Mouse (Mus musculus) erythroid progenitor cell, adult 5-6 weeks (primary cell): ENCODE results near the gene A630076J17Rik. TPM values are rescaled to one million over a fixed set of nuclear protein-coding genes. Genes with fewer than 3 reads are reported as not detected.

Source experiments
- ATAC-seq: replicated peaks from 2 replicates; pipeline ENCODE4 v1.8.0; 2016; ENCODE audit warnings: moderate number of reproducible peaks, mild to moderate bottlenecking, moderate TSS enrichment, inconsistent platforms; ENCODE audit not compliant: poor library complexity, low FRiP score, severe bottlenecking
- total RNA-seq, 2 experiments: library from RNA; stranded (forward) in 1 of 2; stranded (reverse) in 1 of 2; fragments of 150-400 nt in 1 of 2; fragments of 186-747, 209-891 nt in 1 of 2; gene quantifications; 2 replicates each; pipeline versions ENCODE4 v1.2.3 to v1.2.4; 2015 to 2017; ENCODE audit warnings: low replicate concordance in 2 of 2

Gene A630076J17Rik
- total RNA-seq, 2 experiments from 2014 or later = not detected

DNA sequence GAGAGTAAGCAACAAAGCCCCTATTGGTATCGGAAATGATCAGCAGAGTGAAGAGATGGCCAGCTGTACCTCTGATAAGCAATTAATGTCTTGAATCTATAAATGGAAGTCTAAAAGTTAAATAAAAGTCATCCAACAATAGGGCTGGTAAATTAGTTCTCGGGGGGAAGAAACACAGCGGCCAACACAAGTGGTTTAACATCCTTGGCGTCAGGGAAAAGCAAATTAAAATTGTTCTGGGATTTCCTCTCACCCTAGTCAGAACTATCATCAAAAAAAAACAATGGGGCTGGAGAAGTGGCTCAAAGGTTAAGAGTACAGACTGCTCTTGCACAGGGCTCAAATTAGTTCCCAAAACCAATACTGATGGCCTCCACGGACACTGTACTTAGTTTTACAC is 4.6 kb upstream of the A630076J17Rik start:
- ATAC-seq = no peak

- no peak for ATAC-seq
These were observed 1.2 kb upstream of the A630076J17Rik start for GRCm38 (mm10) chr3:107229221-107229620.

GRCm38 (mm10) chr3:107229822-107230221 is 592 bp upstream of the A630076J17Rik start:
- no peak for ATAC-seq

DNA sequence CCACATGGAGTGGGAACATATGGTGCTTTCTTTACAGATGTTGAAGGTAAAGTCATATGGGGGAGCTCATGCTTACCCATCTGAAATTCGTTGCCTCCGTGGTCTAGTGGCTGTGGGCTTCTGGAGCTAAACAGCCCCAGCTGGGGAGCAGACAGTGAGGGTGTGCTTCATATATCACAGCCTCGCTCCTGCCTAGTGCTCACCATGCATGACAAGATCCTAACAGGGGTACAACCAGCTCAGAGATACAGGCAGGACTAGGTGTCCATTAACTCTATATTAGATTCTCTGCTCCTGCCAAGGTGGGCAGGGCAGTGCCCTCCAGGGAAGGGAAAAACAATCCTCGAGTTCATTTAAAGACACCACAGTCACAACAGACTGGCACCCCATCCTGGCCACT is 788 bp downstream of the A630076J17Rik start:
- no peak for ATAC-seq

- no peak for ATAC-seq
These were observed 3.0 kb downstream of the A630076J17Rik start for GRCm38 (mm10) chr3:107233351-107233813.

DNA sequence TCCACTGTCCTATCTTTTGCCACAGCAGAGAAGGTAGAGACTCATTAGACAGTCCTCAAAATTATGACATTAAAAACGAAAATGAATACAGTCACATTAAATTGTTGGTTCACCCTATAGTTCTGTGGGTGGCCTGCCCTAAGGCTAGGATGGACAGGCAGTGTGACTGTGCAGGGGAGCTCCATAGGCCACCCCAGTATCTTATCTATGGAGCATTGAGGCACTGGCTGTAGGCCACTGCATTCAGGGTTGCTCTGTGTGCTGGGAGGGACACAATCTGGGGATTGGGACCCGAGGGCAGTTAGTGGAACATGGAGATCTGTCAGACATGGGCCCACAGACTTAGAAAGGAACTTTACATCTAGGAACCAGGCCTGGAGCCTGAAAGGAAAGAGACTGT is 3.5 kb downstream of the A630076J17Rik start:
- ATAC-seq = no peak

DNA sequence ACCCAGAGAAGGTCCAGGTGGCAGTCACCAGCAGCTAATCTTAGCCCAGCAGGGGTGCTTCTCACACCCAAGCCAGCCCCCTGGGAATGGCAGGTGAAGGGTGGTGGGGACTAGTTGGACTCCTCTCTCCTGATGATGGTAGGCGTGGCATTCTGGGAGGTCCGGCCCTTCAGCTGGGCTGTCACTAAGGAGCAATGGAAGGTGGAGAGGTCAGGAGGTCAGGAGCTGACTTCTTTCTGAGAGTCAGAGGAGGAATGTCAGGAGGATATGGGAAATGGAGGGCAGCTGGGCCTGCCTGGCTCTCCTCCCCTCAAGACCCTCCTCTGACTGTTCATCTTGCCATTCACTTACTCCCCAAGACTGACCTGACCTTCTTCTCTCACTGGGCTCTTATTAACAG is 7.6 kb downstream of the A630076J17Rik start:
- no peak for ATAC-seq

- no peak for ATAC-seq
These were observed 8.1 kb downstream of the A630076J17Rik start for GRCm38 (mm10) chr3:107238471-107238980.

DNA sequence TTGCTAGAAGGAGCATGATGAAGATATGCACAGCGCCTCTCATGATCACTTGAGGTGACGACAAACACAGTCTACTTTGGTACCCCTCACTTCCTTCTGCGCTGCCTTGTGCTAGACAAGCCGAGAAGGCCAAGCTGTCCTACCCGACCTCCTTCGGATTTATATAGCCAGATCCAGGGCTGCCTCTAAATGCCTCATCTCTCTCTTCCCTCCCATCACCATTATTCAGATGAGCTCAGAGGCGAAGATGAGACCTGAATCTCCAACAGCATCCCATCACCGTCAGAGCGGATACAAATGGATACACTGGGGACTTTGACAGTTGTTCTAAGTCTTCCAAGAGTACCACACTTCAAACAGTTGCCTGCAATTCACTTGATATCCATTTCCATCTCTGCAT is 9.2 kb downstream of the A630076J17Rik start, which contains the start of gene Prok1:
Prok1 (minus strand) TSS at position 101 of the 400 bp plus-strand sequence.
- no peak for ATAC-seq

DNA sequence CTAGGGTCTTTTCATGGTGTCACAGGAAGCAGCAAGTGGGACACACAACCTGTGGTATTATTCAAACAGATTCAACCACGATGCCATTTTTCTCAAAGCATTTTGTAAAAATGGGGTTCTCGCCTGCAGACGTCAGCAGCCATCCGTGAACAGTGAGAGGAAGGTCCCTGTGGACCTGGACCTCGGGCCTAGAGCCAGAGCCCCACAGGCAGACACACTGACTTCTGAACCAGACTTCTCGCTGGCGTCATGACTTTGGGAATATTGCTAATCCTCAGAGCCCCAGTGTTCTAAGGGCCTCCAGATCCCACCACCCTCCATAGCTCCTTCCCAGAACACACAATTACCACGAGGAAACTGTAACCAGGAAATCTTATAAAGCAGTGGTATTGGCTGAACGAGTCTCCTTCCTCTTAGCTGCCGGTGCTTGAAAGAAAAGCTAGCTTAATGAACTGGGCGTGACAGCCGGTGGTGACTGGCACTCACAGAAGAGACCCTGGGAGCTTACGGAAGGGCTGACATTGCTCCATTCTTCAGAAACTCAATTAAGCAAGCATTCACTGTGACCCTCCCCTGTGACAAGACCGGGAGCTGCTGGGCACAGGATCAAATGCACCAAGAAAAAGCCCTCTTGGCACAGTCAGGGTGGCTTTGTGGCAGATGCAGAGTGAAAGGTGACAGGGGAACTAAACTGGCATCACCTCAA is 11.1 kb downstream of the A630076J17Rik start:
- no peak for ATAC-seq

DNA sequence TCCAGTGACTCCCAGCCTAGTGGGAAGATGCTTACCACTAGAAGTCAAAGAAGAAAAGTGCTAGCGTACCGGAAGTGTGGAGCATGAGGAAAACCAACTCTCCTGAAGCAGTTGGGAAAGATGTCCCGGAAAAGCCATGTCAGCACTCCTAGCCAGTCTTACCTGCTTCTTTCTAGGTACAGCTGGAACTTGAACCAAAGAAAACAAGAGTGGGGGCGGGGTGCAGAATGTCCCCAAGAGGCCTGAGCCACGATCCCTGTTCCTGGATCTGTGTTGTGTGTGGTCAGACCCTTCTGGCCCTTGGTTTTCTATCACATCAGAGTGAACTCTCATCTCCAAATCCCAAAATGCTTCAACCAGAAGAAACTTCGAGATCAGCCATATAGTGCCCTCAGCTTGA is 16.5 kb downstream of the A630076J17Rik start:
- no peak for ATAC-seq

- ATAC-seq = no peak
These were observed 18.6 kb downstream of the A630076J17Rik start for GRCm38 (mm10) chr3:107249042-107249441.

GRCm38 (mm10) chr3:107250320-107250719 is 19.9 kb downstream of the A630076J17Rik start:
- no peak for ATAC-seq

GRCm38 (mm10) chr3:107252035-107252434 is 21.6 kb downstream of the A630076J17Rik start:
- no peak for ATAC-seq

DNA sequence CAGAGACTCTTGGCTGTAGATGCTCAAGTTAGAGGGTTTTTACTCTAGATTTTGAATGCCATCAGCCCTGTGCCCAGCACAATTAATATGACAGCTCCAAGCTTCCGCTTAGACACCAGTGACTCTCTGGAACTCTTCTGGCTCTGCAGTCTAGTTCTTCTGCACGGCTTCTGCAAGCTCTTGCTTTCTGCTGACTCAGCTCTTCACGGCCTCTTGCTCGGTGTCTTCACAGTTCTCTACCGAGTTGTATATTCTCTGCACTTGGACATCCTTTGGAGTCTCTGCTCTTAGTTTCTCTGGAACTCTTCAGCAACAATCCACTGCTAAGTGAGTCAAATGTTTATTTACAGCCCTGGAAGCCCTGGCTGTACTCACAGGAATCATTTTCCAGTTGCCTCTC is 23.5 kb downstream of the A630076J17Rik start:
- no peak for ATAC-seq

- 0 out of 2 replicates have a peak, but pooled peaks have one; percentile 30 for ATAC-seq
These were observed 25.6 kb downstream of the A630076J17Rik start for GRCm38 (mm10) chr3:107255992-107256391.

DNA sequence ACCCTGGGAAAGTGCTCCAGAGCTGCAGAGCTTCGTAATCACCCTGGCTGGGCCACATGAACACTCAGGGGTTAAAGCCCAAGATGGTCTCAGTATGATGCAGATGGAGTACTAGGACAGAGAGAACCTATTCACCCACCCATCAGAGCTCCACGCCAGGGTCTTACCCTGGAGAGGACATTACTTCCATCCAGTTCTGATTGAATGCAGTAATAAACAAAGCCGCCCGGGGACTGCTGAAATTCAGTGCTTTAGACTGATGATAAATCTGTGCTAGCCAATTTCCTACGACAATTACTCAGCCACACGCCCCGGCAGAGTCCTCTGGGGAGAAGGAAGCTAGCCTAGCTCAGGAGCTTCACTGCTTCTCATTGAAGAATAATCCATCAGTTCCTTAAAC is 26.3 kb downstream of the A630076J17Rik start:
- no peak for ATAC-seq

GRCm38 (mm10) chr3:107257924-107258323 is 27.5 kb downstream of the A630076J17Rik start:
- ATAC-seq = no peak

DNA sequence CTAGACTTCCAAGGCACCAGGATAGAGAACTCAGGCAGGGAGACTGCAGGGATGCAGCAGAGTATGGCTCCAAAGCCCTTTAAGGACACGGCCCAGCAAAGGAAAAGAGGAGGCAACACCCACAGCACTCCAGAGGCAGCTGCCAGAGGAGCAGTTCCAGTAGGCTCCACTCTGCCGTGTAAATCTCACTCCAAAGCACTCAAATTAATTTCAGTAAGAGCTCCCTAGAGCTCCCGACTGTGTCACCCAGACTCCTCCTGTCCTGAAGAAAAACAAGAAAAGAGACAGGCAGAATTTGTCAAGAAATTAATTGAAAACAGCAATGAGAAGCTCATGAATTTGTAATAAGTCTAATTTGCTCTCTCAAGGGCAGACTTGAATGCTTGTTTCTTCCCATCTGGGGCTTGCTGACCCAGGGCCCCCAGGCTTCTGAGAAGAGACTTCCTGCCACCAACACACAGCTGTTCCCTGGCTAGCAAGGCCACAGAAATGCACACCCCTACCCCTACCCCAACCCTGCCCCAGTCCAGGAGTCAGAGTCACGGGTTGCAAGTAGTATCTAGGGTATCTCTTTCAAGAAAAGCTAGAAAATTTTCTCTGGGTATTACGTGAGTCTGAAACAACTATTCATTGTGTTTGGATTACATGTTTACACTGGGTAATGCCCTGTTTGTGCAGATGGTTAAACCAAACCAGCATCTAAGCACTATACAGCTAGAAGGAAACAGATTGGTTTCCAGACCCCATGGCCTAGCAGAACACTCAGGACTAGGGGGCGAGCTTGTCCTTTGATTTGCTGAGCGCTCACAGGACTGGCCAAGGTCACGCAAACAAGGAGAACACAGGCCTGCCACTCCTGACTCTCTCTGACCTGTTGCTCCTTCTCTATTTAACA is 30.8 kb downstream of the A630076J17Rik start:
- no peak for ATAC-seq

DNA sequence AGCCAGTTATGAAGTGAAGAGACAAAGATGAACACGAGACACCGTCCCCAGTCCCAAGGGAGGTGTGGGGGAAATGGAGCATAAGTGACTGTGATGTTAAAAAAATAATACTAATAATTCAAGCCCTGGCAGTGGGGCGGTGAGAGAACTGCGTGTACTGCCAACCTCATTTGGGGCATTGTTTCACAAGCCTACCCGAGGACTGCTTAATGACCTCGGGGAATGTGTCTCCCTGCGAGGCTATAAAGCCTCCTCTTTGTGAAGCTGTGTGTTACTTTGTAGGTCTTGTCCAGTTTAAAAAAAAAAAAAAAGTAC is 31.4 kb downstream of the A630076J17Rik start:
- ATAC-seq = no peak
